Mouse (Mus musculus) frontal cortex, postnatal 25 days (tissue): Measurements from ENCODE around the gene Afap1l2.

Source experiments
- DNase-seq, 2 experiments: peaks; one replicate each; pipeline ENCODE4 v3.0.0; 2022; ENCODE audit warnings: low spot score in 2 of 2

Afap1l2 gene

GRCm38 (mm10) chr19:56939826-56940225 lies 68.2 kb downstream of the Afap1l2 start:
- DNase-seq: no peak

- DNase-seq: no peak
Observed at GRCm38 (mm10) chr19:56937911-56938310, 70.1 kb downstream of the Afap1l2 start.

GRCm38 (mm10) chr19:56936253-56936652 lies 71.8 kb downstream of the Afap1l2 start:
- no peak for DNase-seq

- no peak for DNase-seq
Observed at GRCm38 (mm10) chr19:56935777-56936176, 72.3 kb downstream of the Afap1l2 start.

- no peak for DNase-seq
Observed at GRCm38 (mm10) chr19:56935111-56935510, 72.9 kb downstream of the Afap1l2 start.

- no peak for DNase-seq
Observed at GRCm38 (mm10) chr19:56933800-56934199, 74.2 kb downstream of the Afap1l2 start.

GRCm38 (mm10) chr19:56930029-56930428 lies 78.0 kb downstream of the Afap1l2 start:
- DNase-seq: no peak

GRCm38 (mm10) chr19:56929392-56929791 lies 78.6 kb downstream of the Afap1l2 start:
- no peak for DNase-seq

GRCm38 (mm10) chr19:56921744-56922143 lies 86.3 kb downstream of the Afap1l2 start:
- DNase-seq: no peak

- no peak for DNase-seq
Observed at GRCm38 (mm10) chr19:56920232-56920631, 87.8 kb downstream of the Afap1l2 start.

GRCm38 (mm10) chr19:56919628-56920027 lies 88.4 kb downstream of the Afap1l2 start:
- peak; percentile 68 to 79 for DNase-seq

GRCm38 (mm10) chr19:56915084-56915483 lies 92.9 kb downstream of the Afap1l2 start:
- DNase-seq: no peak

- DNase-seq: no peak
Observed at GRCm38 (mm10) chr19:56914658-56915057, 93.4 kb downstream of the Afap1l2 start.

GRCm38 (mm10) chr19:56913761-56914160 lies 94.3 kb downstream of the Afap1l2 start:
- DNase-seq: no peak

GRCm38 (mm10) chr19:56910561-56910960 lies 97.5 kb downstream of the Afap1l2 start:
- no peak for DNase-seq

GRCm38 (mm10) chr19:56908472-56909270 lies 99.4 kb downstream of the Afap1l2 start:
- DNase-seq: peak; percentile 13 to 21

GRCm38 (mm10) chr19:56907850-56908249 lies 100.2 kb downstream of the Afap1l2 start:
- DNase-seq: no peak

- DNase-seq: no peak
Observed at GRCm38 (mm10) chr19:56905395-56905794, 102.6 kb downstream of the Afap1l2 start.

GRCm38 (mm10) chr19:56904095-56904494 lies 103.9 kb downstream of the Afap1l2 start:
- DNase-seq: no peak

GRCm38 (mm10) chr19:56897654-56898053 lies 110.4 kb downstream of the Afap1l2 start:
- no peak for DNase-seq

GRCm38 (mm10) chr19:56893326-56893725 lies 114.7 kb downstream of the Afap1l2 start:
- no peak for DNase-seq

- DNase-seq: no peak
Observed at GRCm38 (mm10) chr19:56892586-56892985, 115.4 kb downstream of the Afap1l2 start.

GRCm38 (mm10) chr19:56891438-56891837 lies 116.6 kb downstream of the Afap1l2 start:
- DNase-seq: no peak

GRCm38 (mm10) chr19:56888654-56889053 lies 119.4 kb downstream of the Afap1l2 start:
- DNase-seq: no peak
